Mouse (Mus musculus): ENCODE measurements at regions not wholly inside any gene's neighbourhood (a gene's known extent, or its start where the extent isn't known, plus 50 kb on each side); places are given as distances from the start of the nearest gene placed in this dataset.
A peak's percentile ranks its signal among the peaks of the same experiment; 100 is the strongest.

DNA sequence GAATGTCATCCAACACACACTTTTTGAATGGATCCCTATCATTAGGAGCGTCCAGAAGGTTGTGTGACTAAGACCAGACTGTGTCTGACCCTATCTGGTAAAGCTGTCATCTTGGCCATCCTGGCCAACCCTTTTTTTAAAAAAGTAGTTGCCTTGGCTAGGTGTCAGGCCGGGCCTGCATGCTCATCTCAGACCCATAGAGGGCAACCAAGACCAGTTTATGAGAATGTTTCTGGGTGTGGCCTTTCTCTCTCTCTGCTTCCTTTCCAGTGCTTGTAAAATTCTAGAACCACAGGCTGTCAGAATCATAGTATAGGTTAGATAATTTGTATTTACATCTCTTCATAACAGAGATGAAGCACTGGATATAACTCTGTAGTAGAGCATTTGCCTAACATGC lies 62.8 kb upstream of the Las1l start:
- DNase-seq (ENCODE audit: low spot score in 2 of 2), result peak; percentile 33

GRCm38 (mm10) chrX:96020407-96020806 lies 63.6 kb upstream of the Las1l start:
- no peak for DNase-seq (ENCODE audit: low spot score in 2 of 2)

GRCm38 (mm10) chrX:96025374-96025773 lies 68.6 kb upstream of the Las1l start:
- no peak for DNase-seq (ENCODE audit: low spot score in 2 of 2)

- no peak for DNase-seq (ENCODE audit: low spot score in 2 of 2)
Measured at GRCm38 (mm10) chrX:96025876-96026275, 69.1 kb upstream of the Las1l start.

DNA sequence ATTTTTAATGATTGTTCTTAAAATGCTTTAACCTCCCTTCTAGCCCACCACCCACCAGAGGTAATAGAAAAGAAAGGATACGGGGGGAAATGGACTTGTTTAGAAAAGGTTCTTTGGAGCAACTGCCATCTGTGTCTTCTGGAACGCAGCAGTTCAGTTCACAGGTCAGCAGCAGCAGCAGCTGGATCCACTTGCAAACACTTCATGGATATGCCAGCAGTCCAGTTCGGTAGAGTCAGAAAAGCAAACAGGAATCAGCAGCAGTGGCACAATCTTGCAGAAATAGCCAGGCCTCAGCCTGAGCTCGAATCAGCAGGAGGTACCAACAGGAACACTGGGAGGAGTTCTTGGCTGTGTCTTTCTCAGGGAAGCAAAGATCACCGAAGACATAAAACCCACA lies 64.3 kb upstream of the Msn start:
- no peak for DNase-seq (ENCODE audit: low spot score in 2 of 2)

- no peak for DNase-seq (ENCODE audit: low spot score in 2 of 2)
Measured at GRCm38 (mm10) chrX:96035307-96035706, 60.5 kb upstream of the Msn start.

DNA sequence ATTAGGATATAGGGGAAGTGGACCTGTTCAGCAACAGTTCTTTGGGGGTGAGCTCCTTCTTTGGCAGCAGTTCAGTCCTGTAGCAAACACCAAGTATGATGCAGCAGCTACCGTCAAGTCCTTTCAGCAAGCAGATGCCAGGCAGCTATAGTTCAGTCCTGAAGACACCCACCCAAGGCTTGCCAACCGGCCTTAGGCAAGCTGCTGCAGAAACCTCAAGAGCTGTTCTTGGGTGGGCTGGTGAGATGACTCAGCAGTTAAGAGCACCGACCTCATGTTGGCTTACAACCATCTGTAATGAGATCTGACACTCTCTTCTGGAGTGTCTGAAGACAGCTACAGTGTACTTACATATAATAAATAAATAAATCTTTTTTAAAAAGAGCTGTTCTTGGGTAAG lies 53.6 kb upstream of the Msn start:
- no peak for DNase-seq (ENCODE audit: low spot score in 2 of 2)
